Mouse (Mus musculus) limb, embryonic 15.5 days (tissue): ENCODE measurements around the gene Ikzf1. TPM values are rescaled to one million over a fixed set of nuclear protein-coding genes. Genes with fewer than 3 reads are reported as not detected.

Experiments used
- ATAC-seq: fragments of 200-750 bp; cut with Nextera tagmentation; 2 replicates; pipeline ENCODE4 v1.8.0; 2017; ENCODE audit warnings: low read depth, moderate TSS enrichment; ENCODE audit not compliant: insufficient number of reproducible peaks, low FRiP score, low TSS enrichment
- H3K27ac ChIP-seq: fragments of 300-500 bp; sonication (generic); 2 replicates; pipeline ENCODE4 v1.5.1; 2015; ENCODE audit warnings: moderate library complexity, mild to moderate bottlenecking, inconsistent platforms
- H3K27me3 ChIP-seq: fragments of 300-500 bp; sonication (generic); 2 replicates; pipeline ENCODE4 v1.6.1; 2015; ENCODE audit warnings: inconsistent platforms
- H3K36me3 ChIP-seq: fragments of 300-500 bp; sonication (generic); 2 replicates; pipeline ENCODE4 v1.6.1; 2015; ENCODE audit warnings: inconsistent platforms
- H3K4me1 ChIP-seq: fragments of 300-500 bp; sonication (generic); 2 replicates; pipeline ENCODE4 v1.6.1; 2015; ENCODE audit warnings: inconsistent platforms
- H3K4me2 ChIP-seq: fragments of 300-500 bp; sonication (generic); 2 replicates; pipeline ENCODE4 v1.6.1; 2015; ENCODE audit warnings: mild to moderate bottlenecking, inconsistent platforms
- H3K4me3 ChIP-seq: fragments of 300-500 bp; sonication (generic); 2 replicates; pipeline ENCODE4 v1.5.1; 2015; ENCODE audit warnings: mild to moderate bottlenecking, inconsistent platforms
- H3K9ac ChIP-seq: fragments of 300-500 bp; sonication (generic); 2 replicates; pipeline ENCODE4 v1.6.1; 2015; ENCODE audit warnings: inconsistent platforms
- H3K9me3 ChIP-seq: fragments of 300-500 bp; sonication (generic); 2 replicates; pipeline ENCODE4 v1.6.1; 2016; ENCODE audit warnings: inconsistent platforms
- WGBS: fragments of 180-500 bp; shearing (Covaris S2); methylation state at CpG from one replicate; pipeline ENCODE4 v1.1.7; 2015; 5-methylcytosine and 5-hydroxymethylcytosine counted together
- polyA plus RNA-seq: library from polyadenylated mRNA; unstranded; fragments of >200 nt; fragmentation: Nextera tagmentation; extraction: Ambion mirVana; gene quantifications from 2 replicates; pipeline ENCODE4 v1.2.1, GENCODE M21; 2015

Ikzf1 gene
- polyA plus RNA-seq, 1 experiment from 2014 or later: 2.5 TPM

DNA sequence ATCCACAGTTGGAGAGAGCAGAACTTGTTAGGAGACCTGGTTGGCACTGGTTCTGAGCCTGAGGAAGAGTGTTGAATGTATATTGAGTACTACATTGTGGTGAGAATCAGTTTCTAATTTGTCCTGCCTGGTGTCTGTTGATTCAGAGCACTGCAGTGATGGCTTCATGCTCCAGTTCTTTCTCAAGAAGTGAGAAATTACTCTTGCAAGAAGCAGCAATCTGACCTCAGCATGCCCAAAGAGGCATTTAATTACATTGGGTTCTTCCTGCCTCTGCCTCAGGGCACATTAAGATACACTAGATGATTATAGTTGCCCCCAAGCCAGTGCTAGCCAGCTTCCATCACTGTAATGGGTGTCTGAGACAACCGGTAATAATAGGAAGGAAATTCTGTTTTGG lies 74.1 kb downstream of the Ikzf1 start:
- Histone ChIP-seq H3K27ac (no peak overlapping the region), H3K27me3 (no peaks in the 10 kb centered on the region), H3K4me2 (no peak overlapping the region), H3K9ac (no peak overlapping the region), H3K9me3 (no peaks in the 10 kb centered on the region), H3K36me3 (no peaks in the 10 kb centered on the region), H3K4me1 (no peaks in the 10 kb centered on the region), H3K4me3 (no peak overlapping the region)
- 81% methylated on average over 1 of the region's 1 CpGs for WGBS
- no peak for ATAC-seq

DNA sequence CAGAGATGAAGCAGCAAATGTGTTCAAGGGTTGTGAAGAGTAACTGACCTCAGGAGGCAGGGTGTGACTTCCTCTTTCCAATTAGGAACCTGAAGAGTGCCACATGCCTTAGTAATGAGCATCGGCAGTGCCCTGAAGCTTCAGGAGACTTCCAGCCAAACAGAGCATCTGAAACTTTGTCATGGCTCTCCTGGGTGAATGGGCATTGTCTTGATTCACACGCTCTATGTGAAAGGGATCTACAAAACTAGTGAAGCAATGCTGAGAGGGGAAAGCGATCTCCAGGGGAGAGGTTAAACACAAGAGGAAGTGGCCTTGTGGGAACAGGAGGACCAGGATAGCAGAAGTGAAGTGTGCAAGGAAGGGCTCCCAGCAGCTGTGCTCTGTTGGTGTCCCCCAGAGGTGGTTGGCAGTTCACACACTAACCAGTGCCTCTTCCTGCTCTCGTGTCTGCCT lies 78.4 kb downstream of the Ikzf1 start:
- H3K4me3 ChIP-seq: no peak overlapping the region
- no peaks in the 10 kb centered on the region for H3K9me3 ChIP-seq
- no peaks in the 10 kb centered on the region for H3K4me1 ChIP-seq
- no peak for ATAC-seq
- H3K27me3 ChIP-seq: no peaks in the 10 kb centered on the region
- no peak overlapping the region for H3K9ac ChIP-seq
- H3K4me2 ChIP-seq: no peak overlapping the region
- no peaks in the 10 kb centered on the region for H3K36me3 ChIP-seq
- no peak overlapping the region for H3K27ac ChIP-seq
- 67% methylated on average over 4 of the region's 4 CpGs for WGBS

DNA sequence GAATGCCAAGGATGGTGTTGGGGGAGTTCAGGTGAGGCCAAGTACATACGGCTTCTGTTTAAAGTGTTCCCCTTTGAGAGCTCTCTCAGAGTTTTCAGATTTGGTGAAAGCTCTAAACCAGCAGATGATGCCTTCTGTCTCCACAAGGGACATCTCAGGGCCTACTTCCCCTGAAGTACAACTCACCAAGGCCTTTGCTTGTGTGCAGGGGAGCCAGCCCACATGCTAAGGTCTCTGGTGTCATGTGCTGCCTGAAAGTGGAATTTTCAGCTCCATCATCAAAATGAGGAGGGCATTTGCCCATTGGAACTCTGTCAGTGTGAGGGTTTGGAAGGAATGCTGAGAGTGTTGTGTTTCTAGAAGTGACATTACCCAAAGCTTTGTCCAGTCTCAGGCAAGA lies 80.6 kb downstream of the Ikzf1 start:
- Histone ChIP-seq H3K9ac (no peak overlapping the region), H3K4me1 (no peaks in the 10 kb centered on the region), H3K4me3 (no peak overlapping the region), H3K27me3 (no peaks in the 10 kb centered on the region), H3K4me2 (no peak overlapping the region), H3K27ac (no peak overlapping the region), H3K36me3 (no peaks in the 10 kb centered on the region), H3K9me3 (no peaks in the 10 kb centered on the region)
- WGBS: 77% methylated on average over 1 of the region's 1 CpGs
- no peak for ATAC-seq

DNA sequence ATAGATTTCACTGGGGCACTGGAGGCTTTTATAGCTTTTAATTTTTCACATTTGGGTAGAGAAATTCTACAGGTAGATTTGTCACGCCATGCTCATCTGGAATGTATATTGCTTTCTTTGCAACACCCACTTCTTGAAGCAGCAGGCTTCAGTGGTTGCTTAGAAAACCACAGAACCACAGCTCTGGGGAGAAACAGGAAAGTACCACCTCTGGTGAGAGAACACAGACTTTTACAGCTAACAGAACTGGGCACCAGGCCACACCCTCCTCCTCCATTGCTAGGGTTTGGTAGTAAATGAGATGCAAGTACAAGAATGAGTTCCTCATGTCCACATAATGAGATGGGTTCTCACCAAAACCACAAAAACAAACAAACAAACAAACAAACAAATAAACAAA lies 81.3 kb downstream of the Ikzf1 start:
- 96% methylated on average over 1 of the region's 1 CpGs for WGBS
- H3K4me3 ChIP-seq: no peak overlapping the region
- no peaks in the 10 kb centered on the region for H3K4me1 ChIP-seq
- no peaks in the 10 kb centered on the region for H3K36me3 ChIP-seq
- H3K27me3 ChIP-seq: no peaks in the 10 kb centered on the region
- no peak overlapping the region for H3K4me2 ChIP-seq
- H3K27ac ChIP-seq: no peak overlapping the region
- H3K9me3 ChIP-seq: no peaks in the 10 kb centered on the region
- ATAC-seq: no peak
- no peak overlapping the region for H3K9ac ChIP-seq

GRCm38 (mm10) chr11:11766736-11767135 lies 81.9 kb downstream of the Ikzf1 start:
- H3K27me3 ChIP-seq: no peaks in the 10 kb centered on the region
- no peaks in the 10 kb centered on the region for H3K9me3 ChIP-seq
- no peak overlapping the region for H3K27ac ChIP-seq
- ATAC-seq: no peak
- no peaks in the 10 kb centered on the region for H3K4me1 ChIP-seq
- H3K4me3 ChIP-seq: no peak overlapping the region
- H3K9ac ChIP-seq: no peak overlapping the region
- no peaks in the 10 kb centered on the region for H3K36me3 ChIP-seq
- H3K4me2 ChIP-seq: no peak overlapping the region

DNA sequence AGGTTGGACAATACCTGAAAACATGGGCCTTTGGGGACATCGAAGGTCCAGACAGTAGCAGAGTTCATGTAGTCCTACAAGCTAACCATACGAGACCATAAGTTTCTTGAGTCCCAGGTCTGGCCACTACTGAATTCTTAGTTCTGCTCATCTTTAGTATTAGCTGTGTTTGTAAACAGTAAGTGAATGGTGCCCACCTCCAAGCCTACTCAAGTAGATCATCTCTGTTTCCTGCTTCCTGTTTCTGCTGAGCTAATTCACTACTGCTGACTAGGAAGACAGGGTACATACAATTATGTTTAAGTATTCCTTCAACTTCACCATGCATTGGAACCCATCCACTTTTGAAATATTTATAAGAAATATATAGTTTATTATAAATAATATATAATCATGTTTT lies 83.3 kb downstream of the Ikzf1 start:
- Histone ChIP-seq H3K27me3 (no peaks in the 10 kb centered on the region), H3K4me3 (no peak overlapping the region), H3K27ac (no peak overlapping the region), H3K4me2 (no peak overlapping the region), H3K4me1 (no peaks in the 10 kb centered on the region), H3K9me3 (no peaks in the 10 kb centered on the region), H3K9ac (no peak overlapping the region), H3K36me3 (no peaks in the 10 kb centered on the region)
- no peak for ATAC-seq
- WGBS: 77% methylated on average over 2 of the region's 2 CpGs

GRCm38 (mm10) chr11:11769281-11769680 lies 84.5 kb downstream of the Ikzf1 start:
- H3K9me3 ChIP-seq: no peaks in the 10 kb centered on the region
- no peak for ATAC-seq
- 89% methylated on average over 20 of the region's 20 CpGs for WGBS
- H3K4me3 ChIP-seq: no peak overlapping the region
- H3K36me3 ChIP-seq: no peaks in the 10 kb centered on the region
- H3K9ac ChIP-seq: no peak overlapping the region
- no peak overlapping the region for H3K27ac ChIP-seq
- H3K4me2 ChIP-seq: no peak overlapping the region
- H3K4me1 ChIP-seq: no peaks in the 10 kb centered on the region
- H3K27me3 ChIP-seq: no peaks in the 10 kb centered on the region

GRCm38 (mm10) chr11:11770691-11771090 lies 85.9 kb downstream of the Ikzf1 start:
- H3K4me3 ChIP-seq: no peak overlapping the region
- no peaks in the 10 kb centered on the region for H3K36me3 ChIP-seq
- 84% methylated on average over 3 of the region's 3 CpGs for WGBS
- no peak overlapping the region for H3K27ac ChIP-seq
- no peaks in the 10 kb centered on the region for H3K27me3 ChIP-seq
- H3K9me3 ChIP-seq: no peaks in the 10 kb centered on the region
- no peaks in the 10 kb centered on the region for H3K4me1 ChIP-seq
- no peak overlapping the region for H3K9ac ChIP-seq
- ATAC-seq: no peak
- no peak overlapping the region for H3K4me2 ChIP-seq

- no peak overlapping the region for H3K4me3 ChIP-seq
- no peaks in the 10 kb centered on the region for H3K4me1 ChIP-seq
- WGBS: 89% methylated on average over 4 of the region's 4 CpGs
- no peak overlapping the region for H3K4me2 ChIP-seq
- no peaks in the 10 kb centered on the region for H3K9me3 ChIP-seq
- no peaks in the 10 kb centered on the region for H3K27me3 ChIP-seq
- H3K36me3 ChIP-seq: no peaks in the 10 kb centered on the region
- no peak overlapping the region for H3K9ac ChIP-seq
- ATAC-seq: no peak
- no peak overlapping the region for H3K27ac ChIP-seq
These were observed 87.4 kb downstream of the Ikzf1 start for GRCm38 (mm10) chr11:11772196-11772595.

DNA sequence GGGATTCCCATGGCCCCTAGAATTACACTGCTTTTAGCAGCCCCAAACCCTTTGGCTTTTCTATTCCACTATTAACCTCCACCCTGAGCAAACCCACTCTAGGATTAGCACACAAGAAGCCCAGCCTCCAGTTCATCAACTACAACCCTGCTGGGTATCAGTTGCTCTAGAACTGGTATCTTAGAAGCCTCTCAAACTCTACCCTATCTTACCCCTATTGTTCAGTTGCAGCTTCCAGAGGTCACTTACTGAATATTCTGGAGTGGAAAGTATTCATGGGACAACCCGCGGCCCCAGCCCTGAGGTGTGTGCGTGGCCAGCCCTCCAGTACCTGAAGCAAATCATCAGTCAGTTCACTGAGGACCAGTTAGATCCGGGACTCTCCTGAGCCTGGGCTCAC lies 89.6 kb downstream of the Ikzf1 start:
- Histone ChIP-seq H3K36me3 (no peaks in the 10 kb centered on the region), H3K27ac (no peak overlapping the region), H3K9ac (no peak overlapping the region), H3K4me3 (no peak overlapping the region), H3K4me1 (no peaks in the 10 kb centered on the region), H3K4me2 (no peak overlapping the region), H3K27me3 (no peaks in the 10 kb centered on the region), H3K9me3 (no peaks in the 10 kb centered on the region)
- ATAC-seq: no peak
- 93% methylated on average over 4 of the region's 4 CpGs for WGBS

GRCm38 (mm10) chr11:11774893-11775292 lies 90.1 kb downstream of the Ikzf1 start:
- WGBS: 88% methylated on average over 5 of the region's 5 CpGs
- Histone ChIP-seq H3K4me2 (no peak overlapping the region), H3K9ac (no peak overlapping the region), H3K9me3 (no peaks in the 10 kb centered on the region), H3K27ac (no peak overlapping the region), H3K36me3 (no peaks in the 10 kb centered on the region), H3K27me3 (no peaks in the 10 kb centered on the region), H3K4me3 (no peak overlapping the region), H3K4me1 (no peaks in the 10 kb centered on the region)
- ATAC-seq: no peak

DNA sequence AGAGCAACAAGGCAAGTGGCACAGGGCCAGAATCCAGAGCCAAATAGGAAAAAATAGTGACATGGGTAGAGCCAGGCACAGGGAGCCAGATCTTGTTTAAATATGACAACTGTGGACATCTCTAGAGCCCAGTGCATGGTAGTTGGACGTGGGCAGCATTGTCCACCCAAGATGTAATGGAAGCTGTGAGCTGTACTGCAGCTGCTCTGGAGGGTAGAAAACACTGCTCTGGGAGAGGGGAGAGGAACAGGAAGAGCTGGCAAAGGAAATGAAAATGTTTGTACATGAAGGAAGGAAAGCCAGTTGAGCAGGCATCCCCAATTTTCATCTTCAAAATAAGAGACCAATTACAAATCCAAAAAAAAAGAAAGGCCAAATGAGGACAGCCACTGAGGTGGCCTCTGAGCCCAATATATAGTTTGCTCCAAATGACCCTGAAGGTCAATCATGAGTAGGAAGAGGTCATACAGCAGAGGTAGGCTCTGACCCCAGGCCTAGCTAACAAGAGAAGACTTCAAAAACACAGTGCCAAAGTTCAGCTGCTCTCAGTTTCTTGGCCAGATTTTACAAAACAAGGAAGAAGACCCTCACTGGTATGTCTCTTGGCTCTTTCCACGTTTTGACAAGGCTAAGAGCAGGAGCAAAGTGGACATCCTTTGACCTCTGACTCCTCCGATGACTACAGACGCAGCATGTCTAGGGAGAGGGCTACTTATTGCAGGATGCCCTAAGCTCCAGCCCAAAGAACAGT lies 91.4 kb downstream of the Ikzf1 start:
- H3K27ac ChIP-seq: no peak overlapping the region
- no peak overlapping the region for H3K4me3 ChIP-seq
- no peaks in the 10 kb centered on the region for H3K27me3 ChIP-seq
- 74% methylated on average over 4 of the region's 4 CpGs for WGBS
- H3K36me3 ChIP-seq: no peaks in the 10 kb centered on the region
- ATAC-seq: no peak
- H3K9ac ChIP-seq: no peak overlapping the region
- H3K9me3 ChIP-seq: no peaks in the 10 kb centered on the region
- no peak overlapping the region for H3K4me2 ChIP-seq
- H3K4me1 ChIP-seq: no peaks in the 10 kb centered on the region

DNA sequence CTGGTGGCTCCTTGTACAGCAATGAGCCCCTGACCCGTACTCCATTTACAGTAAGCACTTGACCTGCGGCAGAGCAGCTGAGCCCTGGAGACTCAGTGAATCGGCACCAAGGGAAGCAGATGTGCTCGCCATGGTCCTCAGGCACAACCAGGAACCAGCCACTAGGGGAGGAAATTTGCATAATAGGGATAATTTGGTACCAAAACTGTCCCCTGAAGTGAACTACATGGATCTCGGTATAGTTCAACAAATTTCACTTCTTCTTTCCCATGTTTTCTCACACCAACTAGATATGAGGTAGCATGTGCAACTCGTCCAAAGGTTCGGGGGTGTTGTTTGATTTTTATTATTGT lies 92.0 kb downstream of the Ikzf1 start:
- Histone ChIP-seq H3K9ac (no peak overlapping the region), H3K36me3 (no peaks in the 10 kb centered on the region), H3K4me2 (no peak overlapping the region), H3K9me3 (no peaks in the 10 kb centered on the region), H3K4me1 (no peaks in the 10 kb centered on the region), H3K27me3 (no peaks in the 10 kb centered on the region), H3K27ac (no peak overlapping the region), H3K4me3 (no peak overlapping the region)
- no peak for ATAC-seq
- 81% methylated on average over 7 of the region's 7 CpGs for WGBS
